Mouse (Mus musculus) forebrain, embryonic 13.5 days (tissue): Measurements from ENCODE around the gene Krtap12-1. TPM values are rescaled to one million over a fixed set of nuclear protein-coding genes. Genes with fewer than 3 reads are reported as not detected.
"Not testable (repeated sequence)": the region's sequence is repeated elsewhere in the genome, so short reads cannot be mapped to it uniquely, and the experiment has no call there.

Source experiments
- ATAC-seq: fragments of 200-750 bp; cut with Nextera tagmentation; 2 replicates; pipeline ENCODE4 v1.8.0; 2017
- H3K27ac ChIP-seq: fragments of 300-500 bp; sonication (generic); 2 replicates; pipeline ENCODE4 v1.5.1; 2015; ENCODE audit warnings: inconsistent platforms, mild to moderate bottlenecking, moderate library complexity
- H3K27me3 ChIP-seq: fragments of 300-500 bp; sonication (generic); 2 replicates; pipeline ENCODE4 v1.6.1; 2015; ENCODE audit warnings: mild to moderate bottlenecking, inconsistent platforms
- H3K36me3 ChIP-seq: fragments of 300-500 bp; sonication (generic); 2 replicates; pipeline ENCODE4 v1.6.1; 2015; ENCODE audit warnings: mild to moderate bottlenecking, inconsistent platforms; ENCODE audit not compliant: poor library complexity, severe bottlenecking
- H3K4me1 ChIP-seq: fragments of 300-500 bp; sonication (generic); 2 replicates; pipeline ENCODE4 v1.6.1; 2015; ENCODE audit warnings: inconsistent platforms
- H3K4me2 ChIP-seq: fragments of 300-500 bp; sonication (generic); 2 replicates; pipeline ENCODE4 v1.6.1; 2015; ENCODE audit warnings: inconsistent platforms, mild to moderate bottlenecking, moderate library complexity
- H3K4me3 ChIP-seq: fragments of 300-500 bp; sonication (generic); 2 replicates; pipeline ENCODE4 v1.5.1; 2015; ENCODE audit warnings: mild to moderate bottlenecking, inconsistent platforms
- H3K9ac ChIP-seq: fragments of 300-500 bp; sonication (generic); 2 replicates; pipeline ENCODE4 v1.6.1; 2015; ENCODE audit warnings: mild to moderate bottlenecking, inconsistent platforms
- H3K9me3 ChIP-seq: fragments of 300-500 bp; sonication (generic); replicated peaks from 2 replicates; pipeline ENCODE4 v1.6.1; 2016; ENCODE audit warnings: inconsistent platforms
- whole genome bisulfite sequencing: fragments of 180-500 bp; shearing (Covaris S2); methylation state at CpG from one replicate; pipeline ENCODE4 v1.1.7; 2015; 5-methylcytosine and 5-hydroxymethylcytosine counted together
- polyA plus RNA-seq: library from polyadenylated mRNA; unstranded; fragments of >200 nt; fragmentation: Nextera tagmentation; extraction: Ambion mirVana; gene quantifications from 2 replicates; pipeline ENCODE4 v1.2.1, GENCODE M21; 2015

The Krtap12-1 gene
- polyA plus RNA-seq, 1 experiment from 2014 or later: not detected

DNA sequence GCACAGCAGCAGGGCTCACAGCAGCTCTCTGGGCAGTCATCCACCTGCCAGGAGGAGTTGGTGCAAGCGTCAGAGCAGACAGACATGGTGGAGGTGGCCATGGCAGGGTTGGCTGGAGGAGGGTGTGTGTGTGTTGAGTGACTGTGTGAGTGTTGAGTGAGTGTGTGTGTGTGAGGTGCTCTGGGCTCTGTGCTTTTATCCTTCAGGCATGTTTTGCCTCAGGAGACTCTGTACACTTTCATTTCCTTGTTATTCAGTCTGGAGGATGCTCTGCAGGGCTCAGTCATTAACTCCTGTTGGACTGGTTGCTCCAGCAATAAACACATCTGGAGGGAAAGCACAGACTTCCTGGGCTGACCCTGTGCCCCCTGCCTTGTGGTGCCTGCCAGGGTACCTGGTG is 30.9 kb downstream of the Krtap12-1 start, which contains the start of gene Gm9736:
Gene Gm9736 (minus strand): TSS at position 101 of the 400 bp plus-strand sequence.
- not testable (repeated sequence) for H3K9ac ChIP-seq, H3K4me2 ChIP-seq, H3K27ac ChIP-seq, ATAC-seq, H3K4me1 ChIP-seq, H3K9me3 ChIP-seq, H3K27me3 ChIP-seq, H3K36me3 ChIP-seq, H3K4me3 ChIP-seq
- 71% methylated on average over 1 of the region's 1 CpGs for WGBS

DNA sequence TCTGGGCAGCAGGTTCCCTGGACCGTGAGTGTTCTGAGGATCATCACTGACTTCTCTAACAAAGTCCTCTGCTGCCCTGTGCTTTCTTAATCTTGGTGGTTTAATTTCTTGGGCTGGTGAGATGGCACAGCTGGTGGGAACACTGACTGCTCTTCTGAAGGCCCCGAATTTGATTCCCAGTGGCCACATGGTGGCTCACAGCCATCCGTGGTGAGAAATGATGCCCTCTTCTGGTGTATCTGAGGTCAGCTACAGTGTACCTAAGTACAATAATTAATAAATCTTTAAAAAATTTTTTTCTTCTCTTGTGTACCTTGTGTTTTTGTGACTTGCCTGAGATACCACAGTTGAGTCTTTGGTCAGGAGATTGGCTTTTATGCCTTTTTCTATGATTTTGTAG is 31.9 kb downstream of the Krtap12-1 start:
- H3K27me3 ChIP-seq, H3K36me3 ChIP-seq, H3K4me3 ChIP-seq, H3K27ac ChIP-seq, ATAC-seq, H3K4me2 ChIP-seq, H3K9ac ChIP-seq, H3K4me1 ChIP-seq, H3K9me3 ChIP-seq: not testable (repeated sequence)
- WGBS: 69% methylated on average over 3 of the region's 3 CpGs

DNA sequence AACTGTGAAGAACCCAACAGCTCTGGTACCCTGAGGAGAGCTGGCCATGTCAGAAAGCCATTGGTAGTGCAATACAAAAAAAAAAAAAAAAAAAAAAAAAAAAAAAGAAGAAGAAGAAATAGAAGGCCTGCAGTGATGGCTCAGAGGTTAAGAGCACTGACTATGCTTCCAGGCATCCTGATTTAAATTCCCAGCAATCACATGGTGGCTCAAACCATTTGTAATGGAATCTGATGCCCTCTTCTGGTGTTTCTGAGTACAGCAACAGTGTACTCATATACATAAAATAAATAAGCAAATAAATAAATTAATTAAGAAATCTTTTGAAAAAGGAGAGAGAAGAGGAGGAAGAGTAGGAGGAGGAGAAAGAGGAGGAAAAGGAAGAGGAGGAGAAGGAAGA is 33.0 kb downstream of the Krtap12-1 start:
- H3K4me1 ChIP-seq: no peaks in the 10 kb centered on the region
- H3K9ac ChIP-seq: no peak overlapping the region
- H3K9me3 ChIP-seq: no peaks in the 10 kb centered on the region
- no peak for ATAC-seq
- no peak overlapping the region for H3K27ac ChIP-seq
- H3K4me3 ChIP-seq: no peak overlapping the region
- H3K4me2 ChIP-seq: no peak overlapping the region
- H3K36me3 ChIP-seq: no peaks in the 10 kb centered on the region
- H3K27me3 ChIP-seq: no peaks in the 10 kb centered on the region

DNA sequence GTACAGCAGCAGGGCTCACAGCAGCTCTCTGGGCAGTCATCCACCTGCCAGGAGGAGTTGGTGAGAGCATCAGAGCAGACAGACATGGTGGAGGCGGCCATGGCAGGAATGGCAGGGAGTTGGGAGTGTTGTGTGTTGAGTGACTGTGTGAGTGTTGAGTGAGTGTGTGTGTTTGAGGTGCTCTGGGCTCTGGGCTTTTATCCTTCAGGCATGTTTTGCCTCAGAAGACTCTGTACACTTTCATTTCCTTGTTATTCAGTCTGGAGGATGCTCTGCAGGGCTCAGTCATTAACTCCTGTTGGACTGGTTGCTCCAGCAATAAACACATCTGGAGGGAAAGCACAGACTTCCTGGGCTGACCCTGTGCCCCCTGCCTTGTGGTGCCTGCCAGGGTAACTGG is 39.2 kb downstream of the Krtap12-1 start, which contains the start of gene Gm3233:
Gene Gm3233 (minus strand): TSS at position 101 of the 400 bp plus-strand sequence.
- not testable (repeated sequence) for H3K4me2 ChIP-seq, H3K4me1 ChIP-seq, H3K36me3 ChIP-seq, ATAC-seq, H3K9me3 ChIP-seq, H3K4me3 ChIP-seq, H3K27ac ChIP-seq, H3K9ac ChIP-seq, H3K27me3 ChIP-seq
- WGBS: no CpG with 5 or more reads among the region's 1 CpGs

DNA sequence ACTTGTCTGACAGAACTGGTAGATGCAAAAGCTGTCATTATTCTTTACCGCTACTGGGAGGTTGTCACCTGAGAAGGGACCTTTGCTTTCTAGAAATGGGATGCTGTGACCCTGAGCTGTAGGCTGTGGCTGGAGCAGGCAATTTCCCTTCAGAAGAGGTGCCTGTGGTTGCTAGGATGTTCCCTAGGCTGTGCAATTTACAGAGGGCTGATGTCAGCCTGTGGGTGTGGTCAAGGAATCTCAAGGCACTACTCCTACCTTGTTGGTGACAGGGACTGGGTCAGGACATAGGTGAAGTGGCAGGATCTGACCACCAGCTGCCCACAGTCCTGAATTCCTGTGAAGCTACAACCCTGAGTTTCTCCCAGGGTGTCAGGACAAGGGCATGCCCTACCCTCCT is 49.3 kb downstream of the Krtap12-1 start:
- Histone ChIP-seq H3K4me3 (no peak overlapping the region), H3K36me3 (no peaks in the 10 kb centered on the region), H3K9me3 (no peaks in the 10 kb centered on the region), H3K4me1 (no peaks in the 10 kb centered on the region), H3K27ac (no peak overlapping the region), H3K9ac (no peak overlapping the region), H3K27me3 (no peaks in the 10 kb centered on the region), H3K4me2 (no peak overlapping the region)
- no peak for ATAC-seq
- 80% methylated on average over 1 of the region's 1 CpGs for WGBS

Other genes with a start within 250 kb of the Krtap12-1 start
- 37.5 and 38.7 TPM in 2 replicates for gene Fam207a, start 204.8 kb upstream of the Krtap12-1 start, polyA plus RNA-seq
- 0.34 and 0.37 TPM in 2 replicates for gene Itgb2, start 190.3 kb upstream of the Krtap12-1 start, polyA plus RNA-seq
- 57.8 and 63.6 TPM in 2 replicates for gene Pttg1ip, start 138.9 kb upstream of the Krtap12-1 start, polyA plus RNA-seq
- 329 and 347 TPM in 2 replicates for gene Sumo3, start 114.5 kb upstream of the Krtap12-1 start, polyA plus RNA-seq
- gene Gm49325, start 114.4 kb upstream of the Krtap12-1 start, polyA plus RNA-seq: 2.3 TPM in 1 of 2 replicates, not detected in the other
- 103 and 115 TPM in 2 replicates for gene Ube2g2, start 98.3 kb upstream of the Krtap12-1 start, polyA plus RNA-seq
- 0.64 and 0.65 TPM in 2 replicates for gene Tspear, start 34.0 kb upstream of the Krtap12-1 start, polyA plus RNA-seq
- not detected in 2 replicates for gene Gm19402, start 29.8 kb upstream of the Krtap12-1 start, polyA plus RNA-seq
- not detected in 2 replicates for gene Gm9508, start 23.4 kb upstream of the Krtap12-1 start, polyA plus RNA-seq
- gene Gm10272, start 14.0 kb upstream of the Krtap12-1 start, polyA plus RNA-seq: not detected in 2 replicates
- gene Gm10024, start 9.1 kb upstream of the Krtap12-1 start, polyA plus RNA-seq: not detected in 2 replicates
- gene Gm10142, start 4.8 kb upstream of the Krtap12-1 start, polyA plus RNA-seq: not detected in 2 replicates
- gene Gm10100, start 5.9 kb downstream of the Krtap12-1 start, polyA plus RNA-seq: not detected in 2 replicates
- not detected in 2 replicates for gene Gm18596, start 22.0 kb downstream of the Krtap12-1 start, polyA plus RNA-seq
- not detected in 2 replicates for gene Gm9736, start 30.8 kb downstream of the Krtap12-1 start, polyA plus RNA-seq
- gene Gm3233, start 39.1 kb downstream of the Krtap12-1 start, polyA plus RNA-seq: not detected in 2 replicates
- gene Gm3238, start 50.7 kb downstream of the Krtap12-1 start, polyA plus RNA-seq: not detected in 2 replicates
- gene Gm7138, start 56.3 kb downstream of the Krtap12-1 start, polyA plus RNA-seq: not detected in 2 replicates
- gene Gm3250, start 61.9 kb downstream of the Krtap12-1 start, polyA plus RNA-seq: not detected in 2 replicates
- gene Gm7137, start 67.6 kb downstream of the Krtap12-1 start, polyA plus RNA-seq: not detected in 2 replicates
- not detected in 2 replicates for gene Gm9639, start 74.5 kb downstream of the Krtap12-1 start, polyA plus RNA-seq
- gene Gm19668, start 78.5 kb downstream of the Krtap12-1 start, polyA plus RNA-seq: not detected in 2 replicates
- not detected in 2 replicates for gene Gm9507, start 91.2 kb downstream of the Krtap12-1 start, polyA plus RNA-seq
- not detected in 2 replicates for gene Gm2696, start 94.1 kb downstream of the Krtap12-1 start, polyA plus RNA-seq
- gene Krtap10-4, start 106.5 kb downstream of the Krtap12-1 start, polyA plus RNA-seq: not detected in 2 replicates
- not detected in 2 replicates for gene Krtap10-10, start 115.3 kb downstream of the Krtap12-1 start, polyA plus RNA-seq
- not detected in 2 replicates for gene Gm36176, start 126.2 kb downstream of the Krtap12-1 start, polyA plus RNA-seq
- gene Gm10318, start 132.3 kb downstream of the Krtap12-1 start, polyA plus RNA-seq: not detected in 2 replicates
- gene Gm3285, start 141.4 kb downstream of the Krtap12-1 start, polyA plus RNA-seq: not detected in 2 replicates
- 4.7 and 6.8 TPM in 2 replicates for gene Lrrc3, start 181.9 kb downstream of the Krtap12-1 start, polyA plus RNA-seq
- 1.4 and 1.6 TPM in 2 replicates for gene Trpm2, start 250.0 kb downstream of the Krtap12-1 start, polyA plus RNA-seq